Mouse (Mus musculus) lung, postnatal 4 days (tissue): ENCODE measurements around the gene Cox20.
"Not testable (repeated sequence)": the region's sequence is repeated elsewhere in the genome, so short reads cannot be mapped to it uniquely, and the experiment has no call there.

Experiments used
- DNase-seq, 2 experiments: peaks; one replicate each; pipeline ENCODE4 v3.0.0; 2021

Cox20 gene

GRCm38 (mm10) chr1:178320723-178321590, 2.0 kb downstream of the Cox20 start:
- DNase-seq: no peak

GRCm38 (mm10) chr1:178321730-178322357, 2.9 kb downstream of the Cox20 start:
- no peak for DNase-seq

- no peak for DNase-seq
Measured at GRCm38 (mm10) chr1:178323235-178323634, 4.3 kb downstream of the Cox20 start.

- DNase-seq: no peak
Measured at GRCm38 (mm10) chr1:178324568-178324967, 5.6 kb downstream of the Cox20 start.

GRCm38 (mm10) chr1:178326357-178326756, 7.4 kb downstream of the Cox20 start:
- DNase-seq: no peak

GRCm38 (mm10) chr1:178326950-178327349, 8.0 kb downstream of the Cox20 start:
- no peak for DNase-seq

GRCm38 (mm10) chr1:178329017-178329416, 10.1 kb downstream of the Cox20 start:
- no peak for DNase-seq

- DNase-seq: no peak
Measured at GRCm38 (mm10) chr1:178329946-178330345, 11.0 kb downstream of the Cox20 start.

- DNase-seq: peak in 1 of 2 experiments; percentile 11
Measured at GRCm38 (mm10) chr1:178335860-178336261, 16.9 kb downstream of the Cox20 start.

- DNase-seq: peak; percentile 96 to 97
Measured at GRCm38 (mm10) chr1:178336289-178336775, 17.4 kb downstream of the Cox20 start.

- peak in 1 of 2 experiments; percentile 65 for DNase-seq
Measured at GRCm38 (mm10) chr1:178336777-178337481, 18.0 kb downstream of the Cox20 start.

GRCm38 (mm10) chr1:178337551-178338317, 18.8 kb downstream of the Cox20 start, which contains the start of gene Hnrnpu:
Gene Hnrnpu, minus strand, starts transcription at chr1:178337797.
- DNase-seq: peak; percentile 96 to 99

GRCm38 (mm10) chr1:178338318-178338641, 19.4 kb downstream of the Cox20 start:
- peak; percentile 30 to 49 for DNase-seq

GRCm38 (mm10) chr1:178340213-178340612, 21.3 kb downstream of the Cox20 start:
- DNase-seq: no peak

- DNase-seq: no peak
Measured at GRCm38 (mm10) chr1:178341435-178341834, 22.5 kb downstream of the Cox20 start.

GRCm38 (mm10) chr1:178342063-178342462, 23.1 kb downstream of the Cox20 start:
- no peak for DNase-seq

- no peak for DNase-seq
Measured at GRCm38 (mm10) chr1:178342612-178343011, 23.7 kb downstream of the Cox20 start.

- not testable (repeated sequence) for DNase-seq
Measured at GRCm38 (mm10) chr1:178344071-178344805, 25.3 kb downstream of the Cox20 start.

- no peak for DNase-seq
Measured at GRCm38 (mm10) chr1:178350792-178351191, 31.9 kb downstream of the Cox20 start.

GRCm38 (mm10) chr1:178351643-178352042, 32.7 kb downstream of the Cox20 start:
- no peak for DNase-seq

GRCm38 (mm10) chr1:178354576-178354975, 35.6 kb downstream of the Cox20 start:
- no peak for DNase-seq
